Mouse (Mus musculus) liver, postnatal 0 days (tissue): Measurements from ENCODE around the gene Gm21970.

Experiments used
- CTCF ChIP-seq: sonication (generic); IDR thresholded peaks from 2 replicates; pipeline ENCODE4 v1.5.1; 2016; ENCODE audit warnings: antibody characterized with exemption, low read depth
- EP300 ChIP-seq: IDR thresholded peaks from 2 replicates; pipeline ENCODE4 v1.6.1; 2016; ENCODE audit warnings: antibody characterized with exemption, low read depth, mild to moderate bottlenecking

- no peak for TF ChIP-seq CTCF
- TF ChIP-seq EP300, result no peak
Observed at GRCm38 (mm10) chr16:91360162-91360561, 31.4 kb upstream of the Gm21970 start.
